Mouse (Mus musculus) CH12.LX (cell line): Measurements from ENCODE around the gene Szrd1. TPM values are rescaled to one million over a fixed set of nuclear protein-coding genes. Genes with fewer than 3 reads are reported as not detected.

Experiments
- DNase-seq: peaks from one replicate; pipeline ENCODE4 v3.0.0-alpha.2; 2013; ENCODE audit errors: extremely low read depth
- H3K27ac ChIP-seq: 2 replicates; pipeline ENCODE4 v1.5.1; 2012; ENCODE audit warnings: low read depth, mild to moderate bottlenecking, control low read depth, moderate library complexity; ENCODE audit not compliant: insufficient read depth
- H3K27me3 ChIP-seq: replicated peaks from 2 replicates; pipeline ENCODE3; 2012; ENCODE audit warnings: inconsistent platforms
- H3K36me3 ChIP-seq, 2 experiments: replicated peaks in 1 of 2; 2 replicates each; pipeline versions ENCODE3 to v1.6.1; 2012; ENCODE audit warnings: inconsistent platforms in 1 of 2, low read length in 1 of 2, mild to moderate bottlenecking in 1 of 2, mixed read lengths in 1 of 2, moderate library complexity in 1 of 2; ENCODE audit not compliant: control insufficient read depth in 1 of 2, insufficient read depth in 1 of 2
- H3K4me1 ChIP-seq, 2 experiments: 2 replicates each; pipeline ENCODE4 v1.6.1; 2012; ENCODE audit warnings: inconsistent platforms in 1 of 2, moderate library complexity in 1 of 2; ENCODE audit not compliant: insufficient read depth in 2 of 2, control insufficient read depth in 1 of 2
- H3K4me2 ChIP-seq: 2 replicates; pipeline ENCODE4 v1.6.1; 2012; ENCODE audit warnings: low read depth, mild to moderate bottlenecking, control low read depth; ENCODE audit not compliant: poor library complexity, insufficient read depth, severe bottlenecking
- H3K4me3 ChIP-seq, 3 experiments: fragments of 150-350 bp in 1 of 3; sonication (generic) in 1 of 3; replicated peaks in 1 of 3; 2 replicates each; pipeline versions ENCODE3 to v1.5.1; 2011 to 2012; ENCODE audit warnings: low read depth in 2 of 3, low read length in 2 of 3, mild to moderate bottlenecking in 2 of 3, moderate library complexity in 2 of 3, control low read depth in 1 of 3, improper control_type of control experiment in 1 of 3, inconsistent platforms in 1 of 3, mixed read lengths in 1 of 3; ENCODE audit not compliant: poor library complexity in 1 of 3
- H3K79me2 ChIP-seq: replicated peaks from 2 replicates; pipeline ENCODE4 v1.6.1; 2012; ENCODE audit warnings: mild to moderate bottlenecking, moderate library complexity; ENCODE audit not compliant: control insufficient read depth, poor library complexity, insufficient read depth, severe bottlenecking; ENCODE audit errors: extremely low read depth
- H3K9ac ChIP-seq: 2 replicates; pipeline ENCODE4 v1.6.1; 2012; ENCODE audit warnings: low read depth, mild to moderate bottlenecking, control low read depth, moderate library complexity; ENCODE audit not compliant: insufficient read depth
- H3K9me3 ChIP-seq: replicated peaks from 2 replicates; pipeline ENCODE3; 2012; ENCODE audit warnings: low read length, inconsistent platforms, mixed read lengths
- BHLHE40 ChIP-seq: IDR thresholded peaks from 2 replicates; pipeline ENCODE4 v1.6.1; 2011; ENCODE audit warnings: mild to moderate bottlenecking, low read depth, low read length, improper control_type of control experiment
- CHD1 ChIP-seq: IDR thresholded peaks from 2 replicates; pipeline ENCODE4 v1.6.1; 2012; ENCODE audit warnings: low read depth, low read length, improper control_type of control experiment, inconsistent platforms
- CTCF ChIP-seq, 2 experiments: IDR thresholded peaks in 1 of 2; conservative IDR thresholded peaks in 1 of 2; 2 replicates each; pipeline ENCODE4 v1.5.1; 2011 to 2012; ENCODE audit warnings: low read depth in 2 of 2, low read length in 2 of 2, improper control_type of control experiment in 1 of 2, inconsistent platforms in 1 of 2, mild to moderate bottlenecking in 1 of 2, moderate library complexity in 1 of 2
- ELF1 ChIP-seq: IDR thresholded peaks from 2 replicates; pipeline ENCODE4 v1.6.1; 2014; ENCODE audit warnings: low read depth, mild to moderate bottlenecking, inconsistent platforms, low read length, improper control_type of control experiment
- ETS1 ChIP-seq: conservative IDR thresholded peaks from 2 replicates; pipeline ENCODE4 v1.6.1; 2012; ENCODE audit warnings: low read depth, mild to moderate bottlenecking, inconsistent platforms, low read length, improper control_type of control experiment, moderate library complexity
- HCFC1 ChIP-seq: IDR thresholded peaks from 2 replicates; pipeline ENCODE4 v1.6.1; 2012; ENCODE audit warnings: low read depth, mild to moderate bottlenecking, inconsistent platforms, low read length, improper control_type of control experiment
- IRF4 ChIP-seq: IDR thresholded peaks from 2 replicates; pipeline ENCODE4 v1.6.1; 2014; ENCODE audit warnings: low read depth, mild to moderate bottlenecking, inconsistent platforms, low read length, improper control_type of control experiment
- JUND ChIP-seq: conservative IDR thresholded peaks from 2 replicates; pipeline ENCODE4 v1.6.1; 2011; ENCODE audit warnings: low read depth, low read length, improper control_type of control experiment
- KAT2A ChIP-seq: IDR thresholded peaks from 2 replicates; pipeline ENCODE4 v1.6.1; 2012; ENCODE audit warnings: low read length, improper control_type of control experiment, inconsistent platforms; ENCODE audit not compliant: insufficient replicate concordance
- MAZ ChIP-seq: IDR thresholded peaks from 2 replicates; pipeline ENCODE4 v1.6.1; 2012; ENCODE audit warnings: low read depth, mild to moderate bottlenecking, inconsistent platforms, low read length, improper control_type of control experiment, moderate library complexity
- MXI1 ChIP-seq: IDR thresholded peaks from 2 replicates; pipeline ENCODE4 v1.6.1; 2011; ENCODE audit warnings: mild to moderate bottlenecking, low read depth, low read length, improper control_type of control experiment
- MYC ChIP-seq: IDR thresholded peaks from 2 replicates; pipeline ENCODE4 v1.6.1; 2011; ENCODE audit warnings: low read depth, mild to moderate bottlenecking, improper control_type of control experiment, low read length
- NRF1 ChIP-seq: IDR thresholded peaks from 2 replicates; pipeline ENCODE4 v1.6.1; 2014; ENCODE audit warnings: low read depth, mild to moderate bottlenecking, inconsistent platforms, low read length, improper control_type of control experiment, moderate library complexity
- PAX5 ChIP-seq: IDR thresholded peaks from 2 replicates; pipeline ENCODE4 v1.6.1; 2012; ENCODE audit warnings: low read length, inconsistent platforms, mixed read lengths
- RAD21 ChIP-seq: IDR thresholded peaks from 2 replicates; pipeline ENCODE4 v1.6.1; 2011; ENCODE audit warnings: low read depth, mild to moderate bottlenecking, low read length, improper control_type of control experiment, moderate library complexity
- RCOR1 ChIP-seq: conservative IDR thresholded peaks from 2 replicates; pipeline ENCODE4 v1.6.1; 2012; ENCODE audit warnings: low read depth, mild to moderate bottlenecking, inconsistent platforms, low read length, improper control_type of control experiment
- SMC3 ChIP-seq: IDR thresholded peaks from 2 replicates; pipeline ENCODE4 v1.6.1; 2011; ENCODE audit warnings: low read depth, low read length, improper control_type of control experiment
- TBP ChIP-seq: conservative IDR thresholded peaks from 2 replicates; pipeline ENCODE4 v1.6.1; 2011; ENCODE audit warnings: low read depth, low read length, improper control_type of control experiment
- UBTF ChIP-seq: IDR thresholded peaks from 2 replicates; pipeline ENCODE4 v1.6.1; 2012; ENCODE audit warnings: low read depth, mild to moderate bottlenecking, inconsistent platforms, low read length, improper control_type of control experiment, moderate library complexity
- USF1 ChIP-seq: IDR thresholded peaks from 2 replicates; pipeline ENCODE4 v1.6.1; 2014; ENCODE audit warnings: low read depth, mild to moderate bottlenecking, inconsistent platforms, low read length, improper control_type of control experiment
- USF2 ChIP-seq: conservative IDR thresholded peaks from 2 replicates; pipeline ENCODE4 v1.6.1; 2011; ENCODE audit warnings: low read depth, low read length, improper control_type of control experiment
- ZNF384 ChIP-seq: IDR thresholded peaks from 2 replicates; pipeline ENCODE4 v1.6.1; 2012; ENCODE audit warnings: low read depth, low read length, improper control_type of control experiment, inconsistent platforms
- dilution Hi-C: fragments of 300-500 bp; cut with MboI; formaldehyde crosslinking; loops from 2 replicates; pipeline ENCODE4 v1.14.3; 2020; ENCODE audit warnings: low sequenced_read_pairs; ENCODE audit not compliant: extremely low pct_unique_long_range_greater_than_20kb, extremely low pct_ligation_motif_present
- in situ Hi-C: fragments of 300-500 bp; cut with MboI; formaldehyde crosslinking; loops from 3 replicates; pipeline ENCODE4 v1.14.3; 2019; ENCODE audit warnings: low sequenced_read_pairs, low pct_ligation_motif_present, low pct_unique_long_range_greater_than_20kb, mixed read lengths
- polyA plus RNA-seq: library from polyadenylated mRNA; unstranded; fragments of >175 nt; gene quantifications from 2 replicates; pipeline ENCODE4 v1.2.1, GENCODE M21; 2012; ENCODE audit warnings: low read depth; ENCODE audit not compliant: insufficient read length
- total RNA-seq, 2 experiments: library from RNA; depleted of rRNA; stranded (reverse); fragments of 300-350 nt in 1 of 2; fragments of >200 nt in 1 of 2; gene quantifications; 2 replicates each; pipeline ENCODE4 v1.2.3; 2012 to 2014

Gene Szrd1
- total and polyA plus RNA-seq, 3 experiments = 80.9 to 143 (median 82.5) TPM

DNA sequence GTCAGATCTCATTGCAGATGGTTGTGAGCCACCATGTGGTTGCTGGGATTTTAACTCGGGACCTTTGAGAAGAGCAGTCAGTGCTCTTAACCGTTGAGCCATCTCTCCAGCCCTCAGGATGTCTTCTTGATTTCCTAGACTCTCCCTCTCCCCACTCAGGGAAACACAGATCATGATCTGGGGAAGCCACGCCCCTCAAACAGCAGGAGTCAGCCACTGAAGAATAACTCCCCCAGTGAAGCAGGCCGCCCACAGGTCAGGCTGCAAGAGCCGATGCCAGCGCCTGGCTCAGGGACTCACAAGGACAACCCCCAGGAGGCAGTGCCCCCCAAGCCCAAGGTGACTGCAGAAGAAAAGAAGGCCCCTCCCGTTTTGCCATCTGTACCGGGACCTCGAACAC, 42.9 kb downstream of the Szrd1 start:
- Histone ChIP-seq H3K79me2 (no peaks in the 10 kb centered on the region), H3K36me3 (no peaks in the 10 kb centered on the region), H3K27me3 (peaks cover 7% of the 10 kb centered on the region), H3K4me1 (no peaks in the 10 kb centered on the region), H3K4me3 (no peak overlapping the region), H3K9ac (no peak overlapping the region), H3K27ac (no peak overlapping the region), H3K9me3 (no peaks in the 10 kb centered on the region), H3K4me2 (no peak overlapping the region)
- in situ Hi-C loops (no loop called here), dilution Hi-C loops (no loop called here)
- DNase-seq = no peak
- TF ChIP-seq USF1 = no peak
- no peak for TF ChIP-seq USF2
- no peak for TF ChIP-seq JUND
- TF ChIP-seq MYC = no peak
- no peak for TF ChIP-seq PAX5
- no peak for TF ChIP-seq ETS1
- TF ChIP-seq CTCF (conservative IDR thresholded peaks at IDR 0.05 in 1 of 2, IDR thresholded peaks at IDR 0.05 in 1 of 2; ENCODE audit: low read depth in 2 of 2, low read length in 2 of 2) = no peak
- no peak for TF ChIP-seq BHLHE40
- no peak for TF ChIP-seq IRF4
- TF ChIP-seq UBTF = no peak
- TF ChIP-seq NRF1 = no peak
- no peak for TF ChIP-seq CHD1
- no peak for TF ChIP-seq RCOR1

DNA sequence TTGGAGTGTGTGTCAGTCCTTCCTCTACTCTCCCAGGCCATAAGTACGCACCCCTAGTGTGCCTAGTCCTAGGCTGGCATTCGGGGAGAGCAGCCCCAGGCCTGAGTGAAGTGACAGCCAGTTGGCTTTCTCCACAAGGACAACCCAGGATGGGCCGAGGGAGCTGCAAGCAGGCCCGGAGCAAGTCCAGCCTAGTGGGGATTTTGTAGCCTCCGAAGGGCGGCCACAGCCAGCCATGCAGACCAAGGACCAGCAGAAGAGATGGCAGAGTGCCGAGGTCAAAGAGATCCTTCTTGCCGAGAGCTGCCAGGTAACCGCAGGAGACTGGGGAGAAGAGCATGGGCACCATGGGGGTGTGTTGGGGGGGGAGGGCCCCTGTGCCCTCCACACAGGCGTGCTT, 44.6 kb downstream of the Szrd1 start:
- no peak for DNase-seq
- Histone ChIP-seq H3K4me1 (no peaks in the 10 kb centered on the region), H3K9me3 (no peaks in the 10 kb centered on the region), H3K79me2 (no peaks in the 10 kb centered on the region), H3K4me2 (no peak overlapping the region), H3K27me3 (peaks cover 14% of the 10 kb centered on the region), H3K4me3 (no peak overlapping the region), H3K9ac (no peak overlapping the region), H3K27ac (no peak overlapping the region), H3K36me3 (no peaks in the 10 kb centered on the region)
- TF ChIP-seq UBTF (no peak), ELF1 (no peak), HCFC1 (no peak), SMC3 (no peak), RAD21 (no peak), CHD1 (no peak), ZNF384 (no peak), RCOR1 (no peak), KAT2A (no peak), MXI1 (no peak), TBP (no peak), MAZ (no peak), USF2 (no peak)
- dilution Hi-C loops (no loop called here), in situ Hi-C loops (no loop called here)
